Mouse (Mus musculus): ENCODE results near the gene AA986860. TPM values are rescaled to one million over a fixed set of nuclear protein-coding genes. Genes with fewer than 3 reads are reported as not detected.

AA986860 gene
- total and polyA plus RNA-seq, 3 experiments, result 0.31 to 0.58 TPM; not detected in 1

DNA sequence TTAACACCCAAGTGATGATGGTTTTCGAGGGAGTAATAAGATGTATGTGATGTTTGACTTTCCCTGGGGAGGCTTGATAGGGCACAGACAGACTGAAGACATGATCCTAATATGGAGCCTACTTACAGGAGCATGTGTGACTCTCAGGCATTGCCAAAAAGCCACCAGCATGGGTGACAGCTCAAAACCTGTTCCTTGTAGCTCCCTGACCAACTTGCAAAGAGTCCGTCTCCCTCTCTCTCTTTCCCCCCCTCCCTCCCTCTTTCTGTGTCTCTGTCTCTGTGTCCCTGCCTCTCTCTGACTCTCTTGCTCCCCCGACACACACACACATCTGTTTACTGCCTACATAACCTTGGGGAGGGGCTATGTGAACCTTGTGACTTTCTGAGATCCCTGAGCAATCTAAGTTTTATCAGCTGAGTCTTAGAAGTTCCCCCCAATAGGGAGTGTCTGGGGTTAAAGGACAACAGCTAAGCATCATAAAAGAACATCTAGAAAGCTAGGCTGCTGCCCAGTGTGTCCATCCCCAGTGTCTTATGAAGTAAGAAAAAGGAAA is 6.9 kb downstream of the AA986860 start:
- Histone ChIP-seq H3K9me3 (replicated peaks; ENCODE audit: insufficient read depth, low read length) (no peaks in the 10 kb centered on the region), H3K36me3 (ENCODE audit: control insufficient read depth in 1 of 2, insufficient read depth in 2 of 2, low read length in 2 of 2) (peaks cover 0 to 40% of the 10 kb centered on the region in 2 experiments; a peak in 2 of 4 replicates), H3K9ac (ENCODE audit: control insufficient read depth, low read depth, low read length, poor library complexity, severe bottlenecking) (no peak overlapping the region), H3K4me1 (ENCODE audit: control insufficient read depth in 1 of 2, insufficient read depth in 2 of 2, low read length in 2 of 2) (peaks cover 22 to 45% of the 10 kb centered on the region in 2 experiments), H3K79me2 (ENCODE audit: control insufficient read depth, insufficient read depth, low read length, poor library complexity) (peaks cover 4% of the 10 kb centered on the region), H3K27ac (ENCODE audit: control insufficient read depth, low read depth, low read length) (no peak overlapping the region), H3K4me3 (ENCODE audit: control insufficient read depth in 1 of 2, insufficient read depth in 1 of 2, low read depth in 2 of 2, low read length in 2 of 2) (no peak overlapping the region), H3K27me3 (ENCODE audit: control insufficient read depth in 1 of 2, insufficient read depth in 2 of 2, low read length in 2 of 2) (no peaks in the 10 kb centered on the region)
- DNase-seq (ENCODE audit: low read depth, low spot score), result no peak
- TF ChIP-seq ZMIZ1 (IDR thresholded peaks at IDR 0.05; ENCODE audit: low read depth, low read length) (no peak), POLR2A (IDR thresholded peaks at IDR 0.05; ENCODE audit: control insufficient read depth in 1 of 2, insufficient read depth in 1 of 2, low read depth in 1 of 2, low read length in 2 of 2, poor library complexity in 1 of 2) (no peak), MAX (IDR thresholded peaks at IDR 0.05; ENCODE audit: low read length) (no peak), MAFK (IDR thresholded peaks at IDR 0.05; ENCODE audit: borderline replicate concordance, low read depth, low read length) (no peak), ETS1 (IDR thresholded peaks at IDR 0.05; ENCODE audit: low read depth, low read length) (no peak), EP300 (IDR thresholded peaks at IDR 0.05; ENCODE audit: low read depth in 1 of 2, low read length in 2 of 2) (no peak)

- Histone ChIP-seq H3K9ac (ENCODE audit: control insufficient read depth, low read depth, low read length, poor library complexity, severe bottlenecking) (peak overlapping the region; percentile 69; the same call in 1 of the 2 replicates), H3K27ac (ENCODE audit: control insufficient read depth, low read depth, low read length) (peak overlapping the region; percentile 96; the same call in 1 of the 2 replicates), H3K36me3 (ENCODE audit: control insufficient read depth in 1 of 2, insufficient read depth in 2 of 2, low read length in 2 of 2) (peaks cover 0 to 42% of the 10 kb centered on the region in 2 experiments; a peak in 2 of 4 replicates), H3K79me2 (ENCODE audit: control insufficient read depth, insufficient read depth, low read length, poor library complexity) (peaks cover 4% of the 10 kb centered on the region), H3K9me3 (replicated peaks; ENCODE audit: insufficient read depth, low read length) (no peaks in the 10 kb centered on the region), H3K27me3 (ENCODE audit: control insufficient read depth in 1 of 2, insufficient read depth in 2 of 2, low read length in 2 of 2) (no peaks in the 10 kb centered on the region), H3K4me3 (ENCODE audit: control insufficient read depth in 1 of 2, insufficient read depth in 1 of 2, low read depth in 2 of 2, low read length in 2 of 2) (peak overlapping the region in 1 of 2 experiments; percentile 71; a peak in 1 of 4 replicates), H3K4me1 (ENCODE audit: control insufficient read depth in 1 of 2, insufficient read depth in 2 of 2, low read length in 2 of 2) (peaks cover 27 to 51% of the 10 kb centered on the region in 2 experiments)
- TF ChIP-seq POLR2AphosphoS5 (IDR thresholded peaks at IDR 0.05; ENCODE audit: borderline replicate concordance, low read depth, low read length) (no peak), SMC3 (IDR thresholded peaks at IDR 0.05; ENCODE audit: low read depth, low read length) (no peak), ETS1 (IDR thresholded peaks at IDR 0.05; ENCODE audit: low read depth, low read length) (no peak), CHD2 (IDR thresholded peaks at IDR 0.05; ENCODE audit: low read length) (no peak), SIN3A (IDR thresholded peaks at IDR 0.05; ENCODE audit: low read length) (no peak), TBP (IDR thresholded peaks at IDR 0.05; ENCODE audit: low read depth, low read length) (no peak), TAL1 (IDR thresholded peaks at IDR 0.05; ENCODE audit: low read length) (no peak), GABPA (IDR thresholded peaks at IDR 0.05; ENCODE audit: low read depth, low read length) (no peak), POLR2A (IDR thresholded peaks at IDR 0.05; ENCODE audit: control insufficient read depth in 1 of 2, insufficient read depth in 1 of 2, low read depth in 1 of 2, low read length in 2 of 2, poor library complexity in 1 of 2) (no peak), ELF1 (IDR thresholded peaks at IDR 0.05; ENCODE audit: low read depth, low read length) (no peak), ZNF384 (IDR thresholded peaks at IDR 0.05; ENCODE audit: low read depth, low read length) (no peak), USF1 (IDR thresholded peaks at IDR 0.05; ENCODE audit: low read depth, low read length) (no peak), UBTF (IDR thresholded peaks at IDR 0.05; ENCODE audit: borderline replicate concordance, insufficient read depth, low read depth, low read length) (no peak), NELFE (IDR thresholded peaks at IDR 0.05; ENCODE audit: low read depth, low read length) (no peak), USF2 (IDR thresholded peaks at IDR 0.05; ENCODE audit: borderline replicate concordance in 1 of 2, insufficient read depth in 1 of 2, low read depth in 1 of 2, low read length in 2 of 2) (no peak)
- DNase-seq (ENCODE audit: low read depth, low spot score), result no peak
These were observed 7.9 kb downstream of the AA986860 start for GRCm38 (mm10) chr1:130739636-130740035.

Measured in MEL (cell line).